Mouse (Mus musculus) limb, embryonic 15.5 days (tissue): ENCODE measurements around the gene Hoxc6. TPM values are rescaled to one million over a fixed set of nuclear protein-coding genes. Genes with fewer than 3 reads are reported as not detected.

Experiments used
- ATAC-seq: fragments of 200-750 bp; cut with Nextera tagmentation; 2 replicates; pipeline ENCODE4 v1.8.0; 2017; ENCODE audit warnings: low read depth, moderate TSS enrichment; ENCODE audit not compliant: insufficient number of reproducible peaks, low FRiP score, low TSS enrichment
- H3K27ac ChIP-seq: fragments of 300-500 bp; sonication (generic); 2 replicates; pipeline ENCODE4 v1.5.1; 2015; ENCODE audit warnings: moderate library complexity, mild to moderate bottlenecking, inconsistent platforms
- H3K27me3 ChIP-seq: fragments of 300-500 bp; sonication (generic); 2 replicates; pipeline ENCODE4 v1.6.1; 2015; ENCODE audit warnings: inconsistent platforms
- H3K36me3 ChIP-seq: fragments of 300-500 bp; sonication (generic); 2 replicates; pipeline ENCODE4 v1.6.1; 2015; ENCODE audit warnings: inconsistent platforms
- H3K4me1 ChIP-seq: fragments of 300-500 bp; sonication (generic); 2 replicates; pipeline ENCODE4 v1.6.1; 2015; ENCODE audit warnings: inconsistent platforms
- H3K4me2 ChIP-seq: fragments of 300-500 bp; sonication (generic); 2 replicates; pipeline ENCODE4 v1.6.1; 2015; ENCODE audit warnings: mild to moderate bottlenecking, inconsistent platforms
- H3K4me3 ChIP-seq: fragments of 300-500 bp; sonication (generic); 2 replicates; pipeline ENCODE4 v1.5.1; 2015; ENCODE audit warnings: mild to moderate bottlenecking, inconsistent platforms
- H3K9ac ChIP-seq: fragments of 300-500 bp; sonication (generic); 2 replicates; pipeline ENCODE4 v1.6.1; 2015; ENCODE audit warnings: inconsistent platforms
- H3K9me3 ChIP-seq: fragments of 300-500 bp; sonication (generic); 2 replicates; pipeline ENCODE4 v1.6.1; 2016; ENCODE audit warnings: inconsistent platforms
- WGBS: fragments of 180-500 bp; shearing (Covaris S2); methylation state at CpG from one replicate; pipeline ENCODE4 v1.1.7; 2015; 5-methylcytosine and 5-hydroxymethylcytosine counted together
- microRNA counts: library from miRNA; unstranded; fragments of <30 nt; microRNA quantifications from one replicate; lab custom pipeline; 2016
- microRNA-seq: library from miRNA; unstranded; fragments of <30 nt; microRNA quantifications from one replicate; pipeline ENCODE4, GENCODE M21; 2016
- polyA plus RNA-seq: library from polyadenylated mRNA; unstranded; fragments of >200 nt; fragmentation: Nextera tagmentation; extraction: Ambion mirVana; gene quantifications from 2 replicates; pipeline ENCODE4 v1.2.1, GENCODE M21; 2015

Gene Hoxc6
- polyA plus RNA-seq, 1 experiment from 2014 or later: 1.7 TPM

DNA sequence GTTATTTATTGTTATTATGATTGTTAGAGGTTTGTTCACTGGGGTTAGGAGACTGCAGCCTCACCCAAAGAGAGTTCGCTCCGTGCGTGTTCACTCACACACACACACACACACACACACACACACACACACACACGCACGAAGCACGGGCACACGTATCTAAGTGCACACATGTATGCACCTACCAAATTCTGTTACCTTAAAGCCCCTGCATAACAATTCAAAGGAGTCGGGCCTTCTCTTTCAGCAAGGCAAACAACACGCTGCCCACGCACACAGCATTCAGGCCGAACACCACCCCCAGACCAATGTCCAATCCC lies 61.9 kb downstream of the Hoxc6 start:
- H3K4me1 ChIP-seq: peaks cover 25% of the 10 kb centered on the region
- no peak overlapping the region for H3K9ac ChIP-seq
- no peak overlapping the region for H3K4me2 ChIP-seq
- WGBS: 39% methylated on average over 11 of the region's 11 CpGs
- no peak overlapping the region for H3K27ac ChIP-seq
- H3K4me3 ChIP-seq: no peak overlapping the region
- ATAC-seq: no peak
- H3K27me3 ChIP-seq: peaks cover 86% of the 10 kb centered on the region
- no peaks in the 10 kb centered on the region for H3K9me3 ChIP-seq
- H3K36me3 ChIP-seq: no peaks in the 10 kb centered on the region

DNA sequence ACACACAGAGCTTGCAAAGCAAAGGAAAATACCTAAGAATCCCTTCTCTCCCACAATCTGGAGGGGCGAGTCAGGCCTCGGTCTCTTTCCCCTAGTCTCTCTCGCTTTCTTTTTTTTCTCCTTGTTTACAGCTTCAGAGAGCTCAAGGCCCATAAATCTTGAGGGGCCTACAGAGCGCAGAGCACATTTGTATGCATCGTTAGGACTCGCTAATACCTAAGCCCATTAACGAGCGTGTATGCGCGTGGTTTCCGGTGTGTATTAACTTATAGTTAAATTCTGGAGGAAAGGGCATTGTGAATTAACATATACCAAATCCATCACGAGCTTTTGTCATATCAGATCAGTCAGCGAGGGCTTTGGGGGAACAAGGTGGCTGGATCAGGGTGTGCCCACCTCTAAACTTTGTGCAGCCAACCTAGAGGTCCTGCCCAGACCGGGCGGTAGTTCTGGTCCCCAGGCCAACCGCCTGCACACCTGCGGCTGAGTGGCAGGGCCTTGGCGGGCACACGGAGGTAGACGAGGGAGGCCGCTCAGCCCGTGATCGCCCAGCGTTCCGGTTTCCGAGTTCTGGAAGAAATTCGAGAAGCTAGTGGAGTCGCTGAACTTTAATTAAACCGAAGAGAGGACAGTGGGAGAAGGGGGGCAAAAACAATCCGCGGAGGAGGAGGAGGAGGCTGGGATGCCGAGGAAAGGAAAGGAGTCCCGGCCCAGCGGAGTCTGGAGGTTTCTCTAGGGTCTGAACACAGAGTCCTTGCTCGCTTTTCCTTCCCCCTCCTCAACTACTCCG lies 62.5 kb downstream of the Hoxc6 start:
- no peak overlapping the region for H3K9ac ChIP-seq
- no peaks in the 10 kb centered on the region for H3K36me3 ChIP-seq
- H3K4me3 ChIP-seq: no peak overlapping the region
- H3K4me2 ChIP-seq: peak overlapping the region; percentile 20
- H3K27me3 ChIP-seq: peaks cover 84% of the 10 kb centered on the region
- no peaks in the 10 kb centered on the region for H3K9me3 ChIP-seq
- peak overlapping the region; percentile 40; the same call in 1 of the 2 replicates for H3K27ac ChIP-seq
- WGBS: 21% methylated on average over 36 of the region's 36 CpGs
- peaks cover 25% of the 10 kb centered on the region for H3K4me1 ChIP-seq
- no peak for ATAC-seq

DNA sequence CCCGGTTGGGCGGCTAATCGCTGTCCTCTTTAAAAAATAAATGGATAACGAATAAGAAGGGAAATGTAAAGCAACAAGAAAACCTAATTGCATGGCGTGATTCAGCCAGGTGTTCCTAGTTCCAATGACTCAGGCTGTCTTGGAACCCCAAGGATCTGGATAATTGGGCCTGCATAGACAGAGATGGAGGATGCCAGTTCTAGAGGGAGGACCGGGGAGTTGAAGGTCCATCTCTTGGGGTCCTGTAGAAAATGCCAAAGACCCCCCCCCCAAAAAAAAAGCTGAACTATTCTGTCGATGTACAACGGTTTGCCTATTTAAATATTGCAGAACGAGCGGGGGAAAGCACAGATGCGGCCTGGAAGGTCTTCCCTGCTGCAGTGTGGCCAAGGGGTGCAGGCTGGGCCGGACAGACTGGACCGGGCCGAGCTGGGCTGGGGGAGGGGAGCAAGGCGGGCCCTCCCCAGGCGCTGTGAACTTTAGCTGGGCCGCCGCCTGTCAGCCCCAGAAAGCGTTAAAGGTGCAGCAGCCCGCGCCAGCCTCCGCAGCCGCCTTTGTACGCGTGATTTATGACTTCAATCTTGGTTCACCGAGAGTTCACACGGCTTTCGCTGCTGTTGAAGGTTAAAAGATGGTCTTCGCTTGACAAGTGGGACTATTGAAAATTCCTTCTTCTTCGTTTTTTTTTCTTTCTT lies 63.2 kb downstream of the Hoxc6 start:
- Histone ChIP-seq H3K9me3 (no peaks in the 10 kb centered on the region), H3K4me1 (peaks cover 25% of the 10 kb centered on the region), H3K4me2 (peak overlapping the region; percentile 20), H3K27ac (peak overlapping the region; percentile 40; the same call in 1 of the 2 replicates), H3K36me3 (no peaks in the 10 kb centered on the region), H3K9ac (no peak overlapping the region), H3K4me3 (no peak overlapping the region), H3K27me3 (peaks cover 86% of the 10 kb centered on the region)
- WGBS: 9% methylated on average over 29 of the region's 30 CpGs
- ATAC-seq: no peak

MicroRNA genes within 50 kb of the gene (microRNA counts, 519-probe panel; counts per million panel counts)
- microRNA mmu-miR-615-3p (lab: Ali Mortazavi, UCI) (not detected), microRNA mmu-miR-615-5p (lab: Ali Mortazavi, UCI) (not detected)

Small RNAs within 50 kb of the gene (microRNA-seq; reads per million reads assigned to microRNA genes)
- gene Mir196a-2: 917 reads per million, percentile 73 among the genes with 10 or more reads in this experiment
- 952 reads per million, percentile 74 among the genes with 10 or more reads in this experiment for gene Mir615

Other genes starting within 250 kb of the Hoxc6 start
- gene Hoxc13, start 77.2 kb upstream of the Hoxc6 start, polyA plus RNA-seq: 7.7 and 7.9 TPM in 2 replicates
- 3.9 TPM in 2 replicates for gene Hoxc12, start 61.5 kb upstream of the Hoxc6 start, polyA plus RNA-seq
- 1.5 and 1.7 TPM in 2 replicates for gene Hoxc11, start 43.8 kb upstream of the Hoxc6 start, polyA plus RNA-seq
- 5.6 and 6.0 TPM in 2 replicates for gene Hoxc10, start 31.5 kb upstream of the Hoxc6 start, polyA plus RNA-seq
- gene Hoxc5, start 30.8 kb upstream of the Hoxc6 start, polyA plus RNA-seq: 2.3 TPM in 2 replicates
- gene Hoxc9, start 21.8 kb upstream of the Hoxc6 start, polyA plus RNA-seq: 0.93 and 1.3 TPM in 2 replicates
- 1.5 and 3.0 TPM in 2 replicates for gene Hoxc8, start 7.7 kb upstream of the Hoxc6 start, polyA plus RNA-seq
- 1.7 and 2.7 TPM in 2 replicates for gene Hoxc4, start 20.7 kb downstream of the Hoxc6 start, polyA plus RNA-seq
- gene Smug1, start 168.8 kb downstream of the Hoxc6 start, polyA plus RNA-seq: 17.0 and 18.3 TPM in 2 replicates
- gene Cbx5, start 241.6 kb downstream of the Hoxc6 start, polyA plus RNA-seq: 92.8 and 98.4 TPM in 2 replicates
- 593 and 673 TPM in 2 replicates for gene Hnrnpa1, start 242.2 kb downstream of the Hoxc6 start, polyA plus RNA-seq